Mouse (Mus musculus) ovary, postnatal 36 days (tissue): ENCODE measurements at regions not wholly inside any gene's neighbourhood (a gene's known extent, or its start where the extent isn't known, plus 50 kb on each side); places are given as distances from the start of the nearest gene placed in this dataset.

Experiments
- DNase-seq: peaks from one replicate; pipeline ENCODE4 v3.0.0; 2022; ENCODE audit warnings: low spot score, mixed read lengths

- no peak for DNase-seq
Measured at GRCm38 (mm10) chr9:62220451-62220850, 61.6 kb downstream of the Spesp1 start.

GRCm38 (mm10) chr9:62215151-62215859 is 66.7 kb downstream of the Spesp1 start:
- DNase-seq, result no peak

GRCm38 (mm10) chr9:62214546-62214945 is 67.5 kb downstream of the Spesp1 start:
- DNase-seq, result no peak

GRCm38 (mm10) chr9:62212615-62213014 is 69.4 kb downstream of the Spesp1 start:
- no peak for DNase-seq

GRCm38 (mm10) chr9:62210815-62211214 is 71.2 kb downstream of the Spesp1 start:
- no peak for DNase-seq

GRCm38 (mm10) chr9:62208436-62208835 is 73.6 kb downstream of the Spesp1 start:
- DNase-seq, result no peak

GRCm38 (mm10) chr9:62205264-62205663 is 76.7 kb downstream of the Spesp1 start:
- DNase-seq, result no peak

GRCm38 (mm10) chr9:62203556-62203955 is 78.5 kb downstream of the Spesp1 start:
- DNase-seq, result no peak

- DNase-seq, result no peak
Measured at GRCm38 (mm10) chr9:62202331-62202730, 79.7 kb downstream of the Spesp1 start.

GRCm38 (mm10) chr9:62197486-62197885 is 75.0 kb upstream of the Glce start:
- no peak for DNase-seq

GRCm38 (mm10) chr9:62192424-62192892 is 70.0 kb upstream of the Glce start:
- DNase-seq, result no peak

GRCm38 (mm10) chr9:62190474-62190873 is 68.0 kb upstream of the Glce start:
- no peak for DNase-seq

GRCm38 (mm10) chr9:62188835-62189234 is 66.4 kb upstream of the Glce start:
- no peak for DNase-seq

- DNase-seq, result no peak
Measured at GRCm38 (mm10) chr9:62188379-62188778, 65.9 kb upstream of the Glce start.

- peak; percentile 21 for DNase-seq
Measured at GRCm38 (mm10) chr9:62186886-62187285, 64.4 kb upstream of the Glce start.

- no peak for DNase-seq
Measured at GRCm38 (mm10) chr9:62185516-62186280, 63.2 kb upstream of the Glce start.

GRCm38 (mm10) chr9:62181182-62181830 is 58.9 kb upstream of the Glce start:
- no peak for DNase-seq

- no peak for DNase-seq
Measured at GRCm38 (mm10) chr9:62180456-62181181, 58.2 kb upstream of the Glce start.

- no peak for DNase-seq
Measured at GRCm38 (mm10) chr9:62174651-62175050, 52.2 kb upstream of the Glce start.
